Mouse (Mus musculus): Measurements from ENCODE around the gene Vmn2r7. TPM values are rescaled to one million over a fixed set of nuclear protein-coding genes. Genes with fewer than 3 reads are reported as not detected.

Vmn2r7 gene
- polyA plus RNA-seq (2012; rRNA removed) = not detected in 2 replicates

GRCm38 (mm10) chr3:64844665-64845064 lies at the start of gene Vmn2r7:
Gene Vmn2r7 (minus strand): TSS chr3:64844765.

Measured in stomach, adult 2 months (tissue).